Mouse (Mus musculus): ENCODE measurements around the gene Olah. TPM values are rescaled to one million over a fixed set of nuclear protein-coding genes. Genes with fewer than 3 reads are reported as not detected.
A peak's percentile ranks its signal among the peaks of the same experiment; 100 is the strongest.

The Olah gene
- total and polyA plus RNA-seq, 3 experiments: not detected

GRCm38 (mm10) chr2:3418883-3419431, 21.9 kb upstream of the Olah start (continued):
- TF ChIP-seq NRF1 (IDR thresholded peaks at IDR 0.05; ENCODE audit: insufficient read depth, low read depth, low read length, poor library complexity, severe bottlenecking) (peak; percentile 88), CHD2 (IDR thresholded peaks at IDR 0.05; ENCODE audit: low read length) (no peak), MYC (IDR thresholded peaks at IDR 0.05; ENCODE audit: low read depth, low read length) (0 out of 2 replicates have a peak, but pooled peaks have one; percentile 46)

GRCm38 (mm10) chr2:3415676-3416075, 18.7 kb upstream of the Olah start:
- Histone ChIP-seq H3K79me2 (ENCODE audit: control insufficient read depth, insufficient read depth, low read length, poor library complexity) (no peaks in the 10 kb centered on the region), H3K27ac (ENCODE audit: control insufficient read depth, low read depth, low read length) (no peak overlapping the region), H3K9ac (ENCODE audit: control insufficient read depth, low read depth, low read length, poor library complexity, severe bottlenecking) (no peak overlapping the region), H3K4me1 (ENCODE audit: control insufficient read depth in 1 of 2, insufficient read depth in 2 of 2, low read length in 2 of 2) (peaks cover 0 to 8% of the 10 kb centered on the region in 2 experiments; a peak in 2 of 4 replicates), H3K4me3 (ENCODE audit: control insufficient read depth in 1 of 2, insufficient read depth in 1 of 2, low read depth in 2 of 2, low read length in 2 of 2) (no peak overlapping the region), H3K9me3 (replicated peaks; ENCODE audit: insufficient read depth, low read length) (no peaks in the 10 kb centered on the region), H3K27me3 (ENCODE audit: control insufficient read depth in 1 of 2, insufficient read depth in 2 of 2, low read length in 2 of 2) (peaks cover 2 to 5% of the 10 kb centered on the region in 2 experiments; a peak in 3 of 4 replicates), H3K36me3 (ENCODE audit: control insufficient read depth in 1 of 2, insufficient read depth in 2 of 2, low read length in 2 of 2) (peaks cover 0 to 4% of the 10 kb centered on the region in 2 experiments; a peak in 2 of 4 replicates)
- no peak for DNase-seq (ENCODE audit: low read depth, low spot score)
- no peak for TF ChIP-seq HCFC1 (IDR thresholded peaks at IDR 0.05; ENCODE audit: low read depth, low read length)

GRCm38 (mm10) chr2:3414241-3414640, 17.2 kb upstream of the Olah start:
- H3K9me3 ChIP-seq (replicated peaks; ENCODE audit: insufficient read depth, low read length): no peaks in the 10 kb centered on the region
- no peaks in the 10 kb centered on the region for H3K79me2 ChIP-seq (ENCODE audit: control insufficient read depth, insufficient read depth, low read length, poor library complexity)
- H3K4me3 ChIP-seq (ENCODE audit: control insufficient read depth in 1 of 2, insufficient read depth in 1 of 2, low read depth in 2 of 2, low read length in 2 of 2): no peak overlapping the region
- DNase-seq (ENCODE audit: low read depth, low spot score): peak; percentile 79
- peaks cover 0 to 6% of the 10 kb centered on the region in 2 experiments; a peak in 2 of 4 replicates for H3K4me1 ChIP-seq (ENCODE audit: control insufficient read depth in 1 of 2, insufficient read depth in 2 of 2, low read length in 2 of 2)
- H3K27ac ChIP-seq (ENCODE audit: control insufficient read depth, low read depth, low read length): no peak overlapping the region
- peaks cover 2 to 5% of the 10 kb centered on the region in 2 experiments; a peak in 3 of 4 replicates for H3K27me3 ChIP-seq (ENCODE audit: control insufficient read depth in 1 of 2, insufficient read depth in 2 of 2, low read length in 2 of 2)
- H3K9ac ChIP-seq (ENCODE audit: control insufficient read depth, low read depth, low read length, poor library complexity, severe bottlenecking): no peak overlapping the region
- H3K36me3 ChIP-seq (ENCODE audit: control insufficient read depth in 1 of 2, insufficient read depth in 2 of 2, low read length in 2 of 2): 0 out of 4 replicates have a peak, but pooled peaks cover 0 to 2% of the 10 kb centered on the region in 2 experiments
- TF ChIP-seq GATA1 (IDR thresholded peaks at IDR 0.05; ENCODE audit: low read depth, low read length) (no peak), TCF12 (IDR thresholded peaks at IDR 0.05; ENCODE audit: low read depth, low read length) (no peak), KAT2A (conservative IDR thresholded peaks at IDR 0.05; ENCODE audit: low read depth, low read length) (no peak), BHLHE40 (IDR thresholded peaks at IDR 0.05; ENCODE audit: borderline replicate concordance, low read depth, low read length) (no peak), NELFE (IDR thresholded peaks at IDR 0.05; ENCODE audit: low read depth, low read length) (no peak), MAZ (IDR thresholded peaks at IDR 0.05; ENCODE audit: low read depth, low read length) (no peak), POLR2A (IDR thresholded peaks at IDR 0.05; ENCODE audit: control insufficient read depth in 1 of 2, insufficient read depth in 1 of 2, low read depth in 1 of 2, low read length in 2 of 2, poor library complexity in 1 of 2) (no peak), NRF1 (IDR thresholded peaks at IDR 0.05; ENCODE audit: insufficient read depth, low read depth, low read length, poor library complexity, severe bottlenecking) (no peak), TBP (IDR thresholded peaks at IDR 0.05; ENCODE audit: low read depth, low read length) (no peak), RCOR1 (IDR thresholded peaks at IDR 0.05; ENCODE audit: low read depth, low read length) (no peak), MYC (IDR thresholded peaks at IDR 0.05; ENCODE audit: low read depth, low read length) (no peak), POLR2AphosphoS2 (IDR thresholded peaks at IDR 0.05; ENCODE audit: low read length) (no peak), MYB (IDR thresholded peaks at IDR 0.05; ENCODE audit: low read depth, low read length) (no peak), SMC3 (IDR thresholded peaks at IDR 0.05; ENCODE audit: low read depth, low read length) (peak; percentile 68), CTCF (IDR thresholded peaks at IDR 0.05 in 2 of 3, conservative IDR thresholded peaks at IDR 0.05 in 1 of 3; ENCODE audit: control insufficient read depth in 1 of 3, insufficient read depth in 1 of 3, low read depth in 2 of 3, low read length in 3 of 3, poor library complexity in 1 of 3, severe bottlenecking in 1 of 3) (peak; percentile 75 to 83 (median 79)), CHD2 (IDR thresholded peaks at IDR 0.05; ENCODE audit: low read length) (no peak), EP300 (IDR thresholded peaks at IDR 0.05; ENCODE audit: low read depth in 1 of 2, low read length in 2 of 2) (no peak), ETS1 (IDR thresholded peaks at IDR 0.05; ENCODE audit: low read depth, low read length) (no peak), ZMIZ1 (IDR thresholded peaks at IDR 0.05; ENCODE audit: low read depth, low read length) (no peak), ZC3H11A (IDR thresholded peaks at IDR 0.05; ENCODE audit: low read depth, low read length) (peak; percentile 56), POLR2AphosphoS5 (IDR thresholded peaks at IDR 0.05; ENCODE audit: borderline replicate concordance, low read depth, low read length) (no peak), ZKSCAN1 (IDR thresholded peaks at IDR 0.05; ENCODE audit: low read depth, low read length) (no peak), RAD21 (IDR thresholded peaks at IDR 0.05; ENCODE audit: low read depth, low read length) (peak; percentile 74), MEF2A (IDR thresholded peaks at IDR 0.05; ENCODE audit: extremely low read depth, insufficient replicate concordance, low read depth, low read length, poor library complexity, severe bottlenecking) (no peak), HCFC1 (IDR thresholded peaks at IDR 0.05; ENCODE audit: low read depth, low read length) (no peak)
